Mouse (Mus musculus): ENCODE results near the gene Scml4.

- TF ChIP-seq CTCF (IDR thresholded peaks at IDR 0.05; ENCODE audit: control insufficient read depth, insufficient read depth, insufficient read length) (no peak), USF1 (IDR thresholded peaks at IDR 0.05; ENCODE audit: low read depth) (no peak), MYOD1 (IDR thresholded peaks at IDR 0.05; ENCODE audit: control insufficient read depth, insufficient read length, low read depth) (no peak), CEBPB (IDR thresholded peaks at IDR 0.05; ENCODE audit: low read depth) (no peak), FOSL1 (IDR thresholded peaks at IDR 0.05; ENCODE audit: insufficient read depth, low read length, poor library complexity, severe bottlenecking) (no peak), MAX (IDR thresholded peaks at IDR 0.05) (no peak)
Measured at GRCm38 (mm10) chr10:42873077-42873595, 13.0 kb downstream of the Scml4 start.

All from C2C12 (cell line).